Comparison of ENCODE assay signal across 12 mouse cellular contexts in the genomic region with DNA sequence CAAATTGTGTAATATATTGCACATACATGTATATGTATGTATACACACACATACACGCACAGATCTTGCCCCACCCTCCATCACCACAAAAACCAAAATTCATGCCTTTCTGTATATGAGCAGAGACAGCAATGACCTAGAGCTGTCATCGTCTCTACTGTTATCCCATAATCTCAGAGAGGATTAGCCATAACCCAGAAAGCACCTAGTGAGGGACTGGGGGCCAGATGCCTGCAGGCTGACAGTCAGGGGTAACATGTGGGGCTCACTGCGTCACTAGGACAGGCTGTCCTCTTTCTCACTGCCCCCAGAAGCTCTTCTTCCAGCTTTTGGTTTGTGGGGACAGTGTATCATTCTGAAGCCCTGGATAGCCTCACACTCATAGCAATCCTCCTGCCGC. TPM values are rescaled to one million over a fixed set of nuclear protein-coding genes. Genes with fewer than 3 reads are reported as not detected.
DNase-seq lines count a peak whose midpoint lies in the region; ATAC-seq and TF ChIP-seq lines count a peak whose summit lies in the region.
"Had no signal": no experiment of that assay in that cellular context is flagged by ENCODE, and none has a peak within 500 bp of the region (broad histone marks: within the 10 kb centered on the region; RNA-seq: fewer than 3 reads in every experiment).

No protein-coding gene starts in this region.

- H3K4me1 ChIP-seq in forebrain, embryonic 10.5 days: peaks cover 18% of the 10 kb centered on the region
- H3K4me1 ChIP-seq in forebrain, postnatal 0 days (ENCODE audit: insufficient read depth): no peaks in the 10 kb centered on the region
- H3K4me1 ChIP-seq in kidney, embryonic 14.5 days (ENCODE audit: control insufficient read depth, insufficient read depth, low read length): peaks cover 13% of the 10 kb centered on the region
- H3K4me1 ChIP-seq in thymus, adult 2 months (replicated peaks; ENCODE audit: control insufficient read depth, insufficient read depth, low read length): peaks cover 46% of the 10 kb centered on the region
- no peaks in the 10 kb centered on the region for H3K4me1 ChIP-seq in midbrain, embryonic 16.5 days (ENCODE audit: control insufficient read depth, insufficient read depth, low read length)
- H3K4me1 ChIP-seq: midbrain, embryonic 13.5 days had no signal

- peak overlapping the region; percentile 60; the same call in 1 of the 2 replicates for H3K27ac ChIP-seq in forebrain, embryonic 10.5 days
- H3K27ac ChIP-seq in forebrain, postnatal 0 days (ENCODE audit: low read depth, low read length): no peak overlapping the region
- peak overlapping the region; percentile 30; the same call in 1 of the 2 replicates for H3K27ac ChIP-seq in kidney, embryonic 14.5 days (ENCODE audit: low read depth, low read length)
- peak overlapping the region; percentile 91 for H3K27ac ChIP-seq in thymus, adult 2 months (ENCODE audit: control insufficient read depth, insufficient read depth, low read length)
- H3K27ac ChIP-seq in midbrain, embryonic 16.5 days (ENCODE audit: low read length): no peak overlapping the region
- H3K27ac ChIP-seq: midbrain, embryonic 13.5 days had no signal

- no peak for TF ChIP-seq POLR2A in thymus, adult 2 months (IDR thresholded peaks at IDR 0.05; ENCODE audit: control insufficient read depth, extremely low read depth, insufficient read depth, low read length, poor library complexity)

- no peak overlapping the region for H3K9ac ChIP-seq in forebrain, postnatal 0 days
- H3K9ac ChIP-seq in kidney, embryonic 14.5 days (ENCODE audit: low read depth, low read length): no peak overlapping the region
- H3K9ac ChIP-seq in midbrain, embryonic 16.5 days (ENCODE audit: low read depth, low read length): no peak overlapping the region
- H3K9ac ChIP-seq: midbrain, embryonic 13.5 days had no signal

- no peaks in the 10 kb centered on the region for H3K27me3 ChIP-seq in forebrain, embryonic 10.5 days (ENCODE audit: poor library complexity, severe bottlenecking)
- no peaks in the 10 kb centered on the region for H3K27me3 ChIP-seq in forebrain, postnatal 0 days (ENCODE audit: insufficient read depth, low read length)
- H3K27me3 ChIP-seq in kidney, embryonic 14.5 days (ENCODE audit: control insufficient read depth, insufficient read depth, low read length): no peaks in the 10 kb centered on the region
- no peaks in the 10 kb centered on the region for H3K27me3 ChIP-seq in thymus, adult 2 months (ENCODE audit: control insufficient read depth, insufficient read depth, low read length)
- H3K27me3 ChIP-seq in midbrain, embryonic 16.5 days (ENCODE audit: control insufficient read depth, insufficient read depth, low read depth, low read length): no peaks in the 10 kb centered on the region
- H3K27me3 ChIP-seq: midbrain, embryonic 13.5 days had no signal

- DNase-seq in forebrain, embryonic 10.5 days (ENCODE audit: extremely low spot score, low spot score): no peak
- DNase-seq in forebrain, postnatal 0 days: no peak
- no peak for DNase-seq in kidney, postnatal 10 days
- no peak for DNase-seq in thymus, adult 2 months
- no peak for DNase-seq in thymus, postnatal 25 days
- DNase-seq in adrenal gland, postnatal 36 days: no peak
- DNase-seq: cerebellum, adult 11-12 months; lung, postnatal 14 days had no signal

- peaks cover 9% of the 10 kb centered on the region for H3K9me3 ChIP-seq in forebrain, embryonic 10.5 days
- H3K9me3 ChIP-seq in forebrain, postnatal 0 days (ENCODE audit: low read length): no peaks in the 10 kb centered on the region
- peaks cover 3% of the 10 kb centered on the region; the same call in 1 of the 2 replicates for H3K9me3 ChIP-seq in kidney, embryonic 14.5 days (ENCODE audit: control insufficient read depth, low read length)
- H3K9me3 ChIP-seq in midbrain, embryonic 16.5 days (replicated peaks; ENCODE audit: control insufficient read depth, low read length, poor library complexity, severe bottlenecking): 0 out of 2 replicates have a peak, but pooled peaks cover 3% of the 10 kb centered on the region
- H3K9me3 ChIP-seq: midbrain, embryonic 13.5 days had no signal

- TF ChIP-seq CTCF in forebrain, postnatal 0 days (IDR thresholded peaks at IDR 0.05; ENCODE audit: low read depth): no peak
- TF ChIP-seq CTCF in thymus, adult 2 months (IDR thresholded peaks at IDR 0.05; ENCODE audit: borderline replicate concordance, control insufficient read depth, extremely low read depth, insufficient read depth, low read length, poor library complexity): no peak

- no peaks in the 10 kb centered on the region for H3K36me3 ChIP-seq in forebrain, embryonic 10.5 days (replicated peaks)
- no peaks in the 10 kb centered on the region for H3K36me3 ChIP-seq in forebrain, postnatal 0 days (ENCODE audit: insufficient read depth)
- H3K36me3 ChIP-seq in kidney, embryonic 14.5 days (ENCODE audit: control insufficient read depth, insufficient read depth, low read length): no peaks in the 10 kb centered on the region
- H3K36me3 ChIP-seq in thymus, adult 2 months (ENCODE audit: control insufficient read depth, insufficient read depth, low read length): no peaks in the 10 kb centered on the region
- H3K36me3 ChIP-seq in midbrain, embryonic 16.5 days (ENCODE audit: control insufficient read depth, insufficient read depth, low read length): no peaks in the 10 kb centered on the region
- H3K36me3 ChIP-seq: midbrain, embryonic 13.5 days had no signal

- H3K4me2 ChIP-seq in forebrain, postnatal 0 days (ENCODE audit: low read depth): no peak overlapping the region
- no peak overlapping the region for H3K4me2 ChIP-seq in kidney, embryonic 14.5 days (replicated peaks; ENCODE audit: low read depth, low read length)
- no peak overlapping the region for H3K4me2 ChIP-seq in midbrain, embryonic 16.5 days (ENCODE audit: low read length)
- H3K4me2 ChIP-seq: midbrain, embryonic 13.5 days had no signal

- no peak overlapping the region for H3K4me3 ChIP-seq in forebrain, embryonic 10.5 days
- no peak overlapping the region for H3K4me3 ChIP-seq in forebrain, postnatal 0 days (ENCODE audit: low read depth, low read length)
- no peak overlapping the region for H3K4me3 ChIP-seq in kidney, embryonic 14.5 days (ENCODE audit: low read length)
- no peak overlapping the region for H3K4me3 ChIP-seq in thymus, adult 2 months (ENCODE audit: control insufficient read depth, insufficient read depth, low read length)
- no peak overlapping the region for H3K4me3 ChIP-seq in midbrain, embryonic 16.5 days (ENCODE audit: low read depth, low read length)
- H3K4me3 ChIP-seq: midbrain, embryonic 13.5 days had no signal

- no peak for ATAC-seq in forebrain, postnatal 0 days
- no peak for ATAC-seq in kidney, embryonic 14.5 days (ENCODE audit: low FRiP score, low TSS enrichment)
- no peak for ATAC-seq in midbrain, embryonic 16.5 days
- ATAC-seq: hindbrain, postnatal 0 days; midbrain, embryonic 13.5 days had no signal

- WGBS in forebrain, embryonic 10.5 days: 90% methylated on average over 4 of the region's 4 CpGs
- WGBS in forebrain, postnatal 0 days: 88% methylated on average over 4 of the region's 4 CpGs
- 93% methylated on average over 4 of the region's 4 CpGs for WGBS in kidney, embryonic 14.5 days
- 82% methylated on average over 4 of the region's 4 CpGs for WGBS in thymus, adult 2 months
- 69% methylated on average over 4 of the region's 4 CpGs for WGBS in midbrain, embryonic 16.5 days

RNA-seq across cellular contexts. Expression of a gene that starts 17.1 kb away (rescaled TPM):
- 2.0 and 2.6 TPM in 2 replicates for polyA plus RNA-seq in forebrain, embryonic 10.5 days (2016; fragmentation: Nextera tagmentation; extraction: Ambion mirVana)
- total RNA-seq in forebrain, postnatal 0 days (2014; rRNA removed): 8.6 and 13.9 TPM in 2 replicates
- polyA plus RNA-seq in forebrain, postnatal 0 days (2015; fragmentation: Nextera tagmentation; extraction: Ambion mirVana): 20.5 and 21.7 TPM in 2 replicates
- 24.6 and 26.4 TPM in 2 replicates for polyA plus RNA-seq in kidney, embryonic 14.5 days (2014; fragmentation: Nextera tagmentation; extraction: Ambion mirVana)
- polyA plus RNA-seq in thymus, adult 2 months (2012; rRNA removed): 589 and 601 TPM in 2 replicates
- 10 to 100 TPM; 21.6 to 27.1 TPM for total RNA-seq in adrenal gland, postnatal 36 days (2021)
- 7.6 and 8.0 TPM in 2 replicates for polyA plus RNA-seq in midbrain, embryonic 16.5 days (2015; fragmentation: Nextera tagmentation; extraction: Ambion mirVana)

Comparison
In these comparisons a context has a peak if more than half of its experiments do, and no peak if none do; other contexts are left out.
1. H3K27ac ChIP-seq: peak in forebrain, embryonic 10.5 days (single experiment), kidney, embryonic 14.5 days (single experiment) and thymus, adult 2 months (single experiment); none in forebrain, postnatal 0 days (single experiment) and midbrain, embryonic 16.5 days (single experiment).
2. RNA of a gene that starts 17.1 kb away (polyA plus RNA-seq): 589 to 601 TPM in thymus, adult 2 months; 24.6 to 26.4 TPM in kidney, embryonic 14.5 days, 20.5 to 21.7 TPM in forebrain, postnatal 0 days, 7.6 to 8.0 TPM in midbrain, embryonic 16.5 days and 2.0 to 2.6 TPM in forebrain, embryonic 10.5 days; every median in the first group is over 10 times any median in the second.